Comparison of ENCODE assay signal across 9 mouse cellular contexts in the genomic region with DNA sequence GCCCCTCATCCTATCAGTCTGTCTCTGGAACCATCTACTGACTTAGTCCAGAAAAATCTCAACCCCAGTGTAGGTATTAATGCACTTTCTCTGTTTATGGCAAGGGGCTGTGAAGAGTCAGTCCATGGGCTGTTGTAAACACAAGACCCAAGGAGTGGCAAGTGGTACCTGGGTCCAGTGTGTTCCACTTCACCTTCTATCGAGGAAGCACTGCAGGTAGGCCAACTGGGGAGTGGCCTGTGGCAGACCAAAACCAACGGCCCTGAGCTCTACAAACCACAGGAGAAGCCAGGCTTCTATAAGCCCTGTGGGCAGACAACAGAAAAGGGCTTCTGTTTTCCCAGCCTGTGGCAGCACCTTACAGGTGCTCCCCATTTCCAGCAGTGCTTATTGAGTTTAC. TPM values are rescaled to one million over a fixed set of nuclear protein-coding genes. Genes with fewer than 3 reads are reported as not detected.
A peak's percentile ranks its signal among the peaks of the same experiment; 100 is the strongest.
DNase-seq lines count a peak whose midpoint lies in the region; ATAC-seq and TF ChIP-seq lines count a peak whose summit lies in the region.
"Had no signal": no experiment of that assay in that cellular context is flagged by ENCODE, and none has a peak within 500 bp of the region (broad histone marks: within the 10 kb centered on the region; RNA-seq: fewer than 3 reads in every experiment).

No protein-coding gene starts in this region.

- no peak overlapping the region for H3K9ac ChIP-seq in hindbrain, postnatal 0 days (replicated peaks; ENCODE audit: low read length)
- H3K9ac ChIP-seq in hindbrain, embryonic 16.5 days (ENCODE audit: low read depth, low read length): no peak overlapping the region
- H3K9ac ChIP-seq in lung, embryonic 15.5 days: no peak overlapping the region
- no peak overlapping the region for H3K9ac ChIP-seq in lung, postnatal 0 days (replicated peaks; ENCODE audit: low read depth)
- H3K9ac ChIP-seq in midbrain, embryonic 14.5 days (replicated peaks; ENCODE audit: low read length): no peak overlapping the region
- H3K9ac ChIP-seq: midbrain, embryonic 13.5 days; neural tube, embryonic 12.5 days had no signal

- no peak overlapping the region for H3K4me3 ChIP-seq in hindbrain, postnatal 0 days (ENCODE audit: low read length)
- no peak overlapping the region for H3K4me3 ChIP-seq in hindbrain, embryonic 16.5 days (ENCODE audit: low read length)
- H3K4me3 ChIP-seq in lung, embryonic 15.5 days: no peak overlapping the region
- H3K4me3 ChIP-seq in lung, postnatal 0 days (ENCODE audit: low read depth, low read length): no peak overlapping the region
- H3K4me3 ChIP-seq in midbrain, embryonic 14.5 days (replicated peaks; ENCODE audit: low read depth, low read length): no peak overlapping the region
- H3K4me3 ChIP-seq: midbrain, embryonic 13.5 days; neural tube, embryonic 12.5 days had no signal

- H3K4me2 ChIP-seq in hindbrain, postnatal 0 days (ENCODE audit: low read depth, low read length): no peak overlapping the region
- H3K4me2 ChIP-seq in hindbrain, embryonic 16.5 days (ENCODE audit: low read length): no peak overlapping the region
- peak overlapping the region; percentile 19; the same call in 1 of the 2 replicates for H3K4me2 ChIP-seq in lung, embryonic 15.5 days
- no peak overlapping the region for H3K4me2 ChIP-seq in lung, postnatal 0 days (replicated peaks; ENCODE audit: low read depth, low read length)
- H3K4me2 ChIP-seq in midbrain, embryonic 14.5 days (ENCODE audit: low read length): no peak overlapping the region
- H3K4me2 ChIP-seq: midbrain, embryonic 13.5 days; neural tube, embryonic 12.5 days had no signal

- no peaks in the 10 kb centered on the region for H3K27me3 ChIP-seq in hindbrain, postnatal 0 days (ENCODE audit: insufficient read depth, low read length)
- H3K27me3 ChIP-seq in hindbrain, embryonic 16.5 days (replicated peaks; ENCODE audit: control insufficient read depth, insufficient read depth, low read length): no peaks in the 10 kb centered on the region
- no peaks in the 10 kb centered on the region for H3K27me3 ChIP-seq in lung, embryonic 15.5 days
- H3K27me3 ChIP-seq in lung, postnatal 0 days (replicated peaks; ENCODE audit: insufficient read depth, low read length): no peaks in the 10 kb centered on the region
- no peaks in the 10 kb centered on the region for H3K27me3 ChIP-seq in midbrain, embryonic 14.5 days (ENCODE audit: control insufficient read depth, insufficient read depth, low read length)
- H3K27me3 ChIP-seq: midbrain, embryonic 13.5 days; neural tube, embryonic 12.5 days had no signal

- 87% methylated on average over 2 of the region's 2 CpGs for WGBS in hindbrain, postnatal 0 days
- 71% methylated on average over 2 of the region's 2 CpGs for WGBS in hindbrain, embryonic 16.5 days
- WGBS in lung, embryonic 15.5 days: 66% methylated on average over 2 of the region's 2 CpGs
- WGBS in lung, postnatal 0 days: 45% methylated on average over 2 of the region's 2 CpGs
- WGBS in midbrain, embryonic 14.5 days: 94% methylated on average over 2 of the region's 2 CpGs

- H3K27ac ChIP-seq in hindbrain, postnatal 0 days: peak overlapping the region; percentile 36; the same call in 1 of the 2 replicates
- no peak overlapping the region for H3K27ac ChIP-seq in hindbrain, embryonic 16.5 days (ENCODE audit: low read depth, low read length)
- peak overlapping the region; percentile 91 for H3K27ac ChIP-seq in lung, embryonic 15.5 days
- H3K27ac ChIP-seq in lung, postnatal 0 days (ENCODE audit: low read length): peak overlapping the region; percentile 76
- no peak overlapping the region for H3K27ac ChIP-seq in midbrain, embryonic 14.5 days (replicated peaks; ENCODE audit: low read depth, low read length)
- H3K27ac ChIP-seq: midbrain, embryonic 13.5 days; neural tube, embryonic 12.5 days had no signal

- peaks cover 7% of the 10 kb centered on the region for H3K4me1 ChIP-seq in hindbrain, postnatal 0 days (ENCODE audit: insufficient read depth, low read length)
- no peaks in the 10 kb centered on the region for H3K4me1 ChIP-seq in hindbrain, embryonic 16.5 days (ENCODE audit: control insufficient read depth, insufficient read depth, low read depth, low read length)
- H3K4me1 ChIP-seq in lung, embryonic 15.5 days: peaks cover 41% of the 10 kb centered on the region
- H3K4me1 ChIP-seq in lung, postnatal 0 days (ENCODE audit: insufficient read depth, low read depth, low read length): peaks cover 41% of the 10 kb centered on the region
- no peaks in the 10 kb centered on the region for H3K4me1 ChIP-seq in midbrain, embryonic 14.5 days (ENCODE audit: control insufficient read depth, insufficient read depth, low read length)
- H3K4me1 ChIP-seq: midbrain, embryonic 13.5 days; neural tube, embryonic 12.5 days had no signal

- H3K36me3 ChIP-seq in hindbrain, postnatal 0 days (ENCODE audit: insufficient read depth, low read length): 0 out of 2 replicates have a peak, but pooled peaks cover under 1% of the 10 kb centered on the region
- no peaks in the 10 kb centered on the region; the same call in 1 of the 2 replicates for H3K36me3 ChIP-seq in hindbrain, embryonic 16.5 days (ENCODE audit: control insufficient read depth, insufficient read depth, low read length)
- H3K36me3 ChIP-seq in lung, embryonic 15.5 days: 0 out of 2 replicates have a peak, but pooled peaks cover 5% of the 10 kb centered on the region
- no peaks in the 10 kb centered on the region for H3K36me3 ChIP-seq in lung, postnatal 0 days (ENCODE audit: insufficient read depth, low read length)
- H3K36me3 ChIP-seq in midbrain, embryonic 14.5 days (ENCODE audit: control insufficient read depth, insufficient read depth, low read length): peaks cover 22% of the 10 kb centered on the region

- TF ChIP-seq EP300 in lung, postnatal 0 days (IDR thresholded peaks at IDR 0.05): no peak

- TF ChIP-seq CTCF in hindbrain, postnatal 0 days (IDR thresholded peaks at IDR 0.05; ENCODE audit: low read depth): no peak
- TF ChIP-seq CTCF in lung, postnatal 0 days (IDR thresholded peaks at IDR 0.05): no peak

- no peaks in the 10 kb centered on the region for H3K9me3 ChIP-seq in hindbrain, postnatal 0 days (ENCODE audit: low read length)
- H3K9me3 ChIP-seq in hindbrain, embryonic 16.5 days (ENCODE audit: control insufficient read depth, low read length): no peaks in the 10 kb centered on the region
- H3K9me3 ChIP-seq in lung, embryonic 15.5 days: no peaks in the 10 kb centered on the region
- no peaks in the 10 kb centered on the region for H3K9me3 ChIP-seq in lung, postnatal 0 days (ENCODE audit: low read length)
- no peaks in the 10 kb centered on the region for H3K9me3 ChIP-seq in midbrain, embryonic 14.5 days (ENCODE audit: control insufficient read depth, low read length)
- H3K9me3 ChIP-seq: midbrain, embryonic 13.5 days; neural tube, embryonic 12.5 days had no signal

- ATAC-seq in hindbrain, postnatal 0 days: no peak
- ATAC-seq in hindbrain, embryonic 16.5 days: no peak
- no peak for ATAC-seq in lung, embryonic 15.5 days (ENCODE audit: borderline replicate concordance, extremely low read depth, low FRiP score, low TSS enrichment)
- ATAC-seq in lung, postnatal 0 days: peak; percentile 23
- no peak for ATAC-seq in midbrain, embryonic 14.5 days (ENCODE audit: low FRiP score, low TSS enrichment)
- ATAC-seq: midbrain, embryonic 13.5 days had no signal

- DNase-seq in hindbrain, postnatal 0 days (ENCODE audit: low spot score): no peak
- no peak for DNase-seq in lung, postnatal 10 days
- peak; percentile 26 for DNase-seq in lung, postnatal 0 days (ENCODE audit: low spot score)
- DNase-seq in midbrain, embryonic 14.5 days: no peak
- no peak for DNase-seq in gastrocnemius, postnatal 4 days (ENCODE audit: low spot score in 2 of 2)

RNA-seq across cellular contexts. Expression of gene Susd2, which starts 33.8 kb away (rescaled TPM):
- 14.4 and 14.9 TPM in 2 replicates for total RNA-seq in hindbrain, postnatal 0 days (2014; rRNA removed)
- polyA plus RNA-seq in hindbrain, postnatal 0 days (2015; fragmentation: Nextera tagmentation; extraction: Ambion mirVana): 11.2 and 11.4 TPM in 2 replicates
- 10.5 and 11.9 TPM in 2 replicates for polyA plus RNA-seq in hindbrain, embryonic 16.5 days (2015; fragmentation: Nextera tagmentation; extraction: Ambion mirVana)
- 6.2 and 8.6 TPM in 2 replicates for polyA plus RNA-seq in lung, embryonic 15.5 days (2015; fragmentation: Nextera tagmentation; extraction: Ambion mirVana)
- 9.3 and 9.4 TPM in 2 replicates for polyA plus RNA-seq in lung, postnatal 0 days (2015; fragmentation: Nextera tagmentation; extraction: Ambion mirVana)
- polyA plus RNA-seq in midbrain, embryonic 14.5 days (2014; fragmentation: Nextera tagmentation; extraction: Ambion mirVana): 2.3 and 2.5 TPM in 2 replicates
- total RNA-seq in gastrocnemius, postnatal 4 days (2021): 1 to 10 TPM; 4.4 to 5.0 TPM

Comparison
In these comparisons a context has a peak if more than half of its experiments do, and no peak if none do; other contexts are left out.
1. H3K27ac ChIP-seq: peak in hindbrain, postnatal 0 days (single experiment), lung, embryonic 15.5 days (single experiment) and lung, postnatal 0 days (single experiment); none in hindbrain, embryonic 16.5 days (single experiment) and midbrain, embryonic 14.5 days (single experiment).